Mouse (Mus musculus): ENCODE results near the gene Gm4756.
"Not testable (repeated sequence)": the region's sequence is repeated elsewhere in the genome, so short reads cannot be mapped to it uniquely, and the experiment has no call there.

Gene Gm4756

DNA sequence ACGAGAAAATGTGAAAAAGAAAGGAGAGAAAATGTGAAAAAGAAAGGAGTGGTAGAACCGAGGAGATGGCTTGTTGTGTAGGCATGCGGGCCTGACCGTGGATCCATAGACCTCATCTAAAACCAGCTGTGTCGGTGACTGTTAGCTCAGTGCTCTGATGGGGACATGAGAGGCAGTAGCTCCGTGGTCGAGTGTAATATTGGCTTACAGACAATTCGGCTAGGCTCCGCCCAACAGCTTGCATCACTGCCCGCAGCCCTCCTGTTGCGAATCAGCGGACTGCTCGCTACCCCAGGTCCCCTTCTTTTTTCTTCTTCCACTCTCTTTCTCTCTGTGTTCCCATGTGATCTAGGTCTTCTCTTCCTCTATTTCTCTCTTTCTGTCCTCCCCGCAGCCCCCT, 540 bp downstream of the Gm4756 start:
- no peak for DNase-seq

DNA sequence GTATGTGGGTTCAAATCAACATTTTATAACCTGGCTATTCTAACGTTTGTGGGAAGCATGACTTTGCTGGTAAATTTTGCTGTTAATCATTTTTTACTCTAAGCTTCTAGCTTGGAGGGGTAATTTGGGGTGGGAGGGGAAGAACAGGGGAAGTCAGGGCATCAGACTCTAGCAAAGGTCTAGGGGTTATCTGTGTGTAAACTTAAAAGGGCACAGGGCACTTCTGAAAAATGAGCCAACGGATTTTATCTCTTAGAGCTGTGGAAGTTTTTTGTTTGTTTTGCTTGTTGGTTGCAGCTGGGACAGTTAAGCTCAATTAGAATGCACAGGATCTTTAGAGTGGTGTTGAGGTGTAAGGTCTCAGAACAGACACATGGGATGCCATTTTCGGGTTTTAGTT, 11.4 kb downstream of the Gm4756 start:
- no peak for DNase-seq

- no peak for DNase-seq
Observed at GRCm38 (mm10) chr12:72628751-72629150, 20.7 kb downstream of the Gm4756 start.

GRCm38 (mm10) chr12:72622853-72623496, 26.5 kb downstream of the Gm4756 start:
- no peak for DNase-seq

DNA sequence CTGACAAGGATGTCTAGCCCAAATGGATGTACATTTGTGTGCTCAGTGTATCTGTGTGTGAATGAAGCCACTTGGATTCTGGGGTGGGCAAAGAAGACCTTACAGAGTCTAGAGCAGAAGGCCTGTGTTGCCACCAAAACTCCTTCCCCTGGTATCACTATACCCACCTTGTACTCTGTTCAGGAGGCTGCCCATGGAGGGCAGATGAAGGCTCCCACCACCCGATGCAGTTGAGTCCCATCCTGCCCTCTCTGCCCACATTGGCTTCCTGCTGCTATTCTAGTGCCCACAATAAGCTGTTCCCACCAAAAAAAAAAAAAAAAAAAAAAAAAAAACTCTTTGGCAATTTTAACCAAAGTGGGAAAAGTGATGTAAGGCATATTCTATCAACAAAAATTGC, 28.0 kb downstream of the Gm4756 start:
- no peak for DNase-seq

DNA sequence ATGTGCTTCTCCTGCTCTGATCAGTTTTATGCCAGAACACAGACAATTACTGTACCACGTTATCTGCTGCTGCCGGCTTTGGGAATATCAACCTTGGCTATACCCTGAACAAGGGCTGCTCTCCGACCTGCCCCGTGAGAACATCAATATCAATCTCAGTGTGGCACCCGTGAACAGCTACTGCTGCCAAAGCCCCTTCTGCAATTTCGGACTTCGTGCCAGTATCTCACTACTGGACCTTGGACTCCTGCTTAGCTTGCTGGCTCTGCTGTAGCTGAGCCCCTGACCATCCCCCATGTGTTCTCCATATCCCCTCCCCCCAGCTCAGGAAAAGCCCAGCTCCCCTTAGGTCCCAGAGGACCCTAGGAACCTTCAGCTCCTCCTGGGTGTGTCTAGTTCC, 28.6 kb downstream of the Gm4756 start:
- DNase-seq = no peak

DNA sequence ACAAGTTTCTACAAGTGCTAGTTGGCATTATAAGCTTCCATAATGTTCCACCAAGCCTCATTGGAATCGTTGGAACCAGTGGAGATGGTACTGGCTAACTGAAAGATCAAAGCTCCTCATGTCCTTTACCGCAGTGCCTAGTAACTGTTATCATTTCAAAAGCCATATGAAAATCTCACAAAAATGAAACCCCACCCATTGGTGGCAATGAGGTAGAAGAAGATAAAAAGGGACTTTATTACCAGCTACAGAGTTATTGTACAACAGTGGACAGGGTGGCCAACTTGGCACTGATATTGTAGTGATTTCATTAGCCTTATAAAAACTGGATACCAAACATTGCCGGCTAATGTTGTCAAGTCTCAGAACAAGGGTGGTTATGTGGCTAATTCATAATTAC, 37.4 kb downstream of the Gm4756 start:
- DNase-seq = no peak

DNA sequence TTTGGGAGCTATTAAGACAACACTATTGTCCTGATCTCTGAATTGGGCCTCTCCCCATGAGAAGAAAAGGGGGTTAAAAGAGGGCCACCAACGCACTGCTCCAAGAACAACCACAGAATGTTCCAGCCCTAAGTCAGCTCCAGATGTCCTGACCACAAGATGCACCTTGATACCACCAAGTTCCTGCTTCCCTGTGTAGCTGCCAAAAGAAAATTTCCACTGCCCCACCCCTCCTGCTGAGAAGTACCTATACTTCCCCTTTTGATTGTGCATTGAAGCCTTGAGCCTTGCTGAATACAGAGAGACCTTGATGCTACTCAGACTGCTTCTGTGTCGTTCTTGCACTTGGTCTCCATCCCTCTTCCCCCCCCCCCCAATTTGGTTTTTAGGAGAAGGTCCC, 50.7 kb downstream of the Gm4756 start:
- DNase-seq = not testable (repeated sequence)

- no peak for DNase-seq
Observed at GRCm38 (mm10) chr12:72594001-72594400, 55.5 kb downstream of the Gm4756 start.

DNA sequence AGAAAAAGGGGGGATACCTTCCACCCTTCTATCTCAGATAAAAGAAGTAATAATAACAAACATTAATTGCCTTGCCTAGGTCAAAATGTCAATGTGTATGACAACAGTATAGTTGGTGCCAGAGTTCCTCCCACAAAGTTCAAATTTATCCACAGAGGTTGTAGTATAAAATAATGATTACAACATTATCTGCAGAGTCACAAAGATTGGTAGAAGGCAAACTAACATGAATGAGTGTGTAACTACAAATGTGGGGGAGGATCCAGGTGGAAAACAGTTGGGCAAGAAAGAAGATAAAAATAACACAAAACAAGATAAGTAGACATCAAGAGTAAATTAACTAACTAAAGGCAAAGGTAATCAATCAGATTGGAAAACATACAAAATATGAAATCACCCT, 56.5 kb downstream of the Gm4756 start:
- DNase-seq = no peak

GRCm38 (mm10) chr12:72585339-72585738, 64.1 kb downstream of the Gm4756 start:
- no peak for DNase-seq

DNA sequence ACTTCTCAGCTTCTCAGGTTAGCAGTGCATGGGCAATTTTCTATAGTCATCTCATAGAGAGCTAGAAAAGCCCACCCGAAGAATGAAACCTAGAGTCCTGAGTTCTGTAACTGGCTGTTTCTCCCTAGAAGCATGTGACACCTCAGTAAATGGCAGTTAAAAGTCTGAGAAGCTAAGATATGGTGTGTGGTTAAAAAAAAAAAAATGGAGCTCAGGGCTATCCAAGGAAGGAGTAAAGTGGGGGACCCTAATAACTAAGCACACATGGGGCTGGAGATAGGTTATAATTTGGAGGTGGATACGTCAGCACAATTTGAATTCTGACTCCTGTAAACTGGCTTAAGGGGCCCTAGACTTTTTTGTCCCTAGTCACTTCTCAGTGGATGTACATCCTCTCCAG, 66.4 kb downstream of the Gm4756 start:
- DNase-seq = no peak

- no peak for DNase-seq
Observed at GRCm38 (mm10) chr12:72582021-72582420, 67.4 kb downstream of the Gm4756 start.

- no peak for DNase-seq
Observed at GRCm38 (mm10) chr12:72564281-72564795, 85.1 kb downstream of the Gm4756 start.

DNA sequence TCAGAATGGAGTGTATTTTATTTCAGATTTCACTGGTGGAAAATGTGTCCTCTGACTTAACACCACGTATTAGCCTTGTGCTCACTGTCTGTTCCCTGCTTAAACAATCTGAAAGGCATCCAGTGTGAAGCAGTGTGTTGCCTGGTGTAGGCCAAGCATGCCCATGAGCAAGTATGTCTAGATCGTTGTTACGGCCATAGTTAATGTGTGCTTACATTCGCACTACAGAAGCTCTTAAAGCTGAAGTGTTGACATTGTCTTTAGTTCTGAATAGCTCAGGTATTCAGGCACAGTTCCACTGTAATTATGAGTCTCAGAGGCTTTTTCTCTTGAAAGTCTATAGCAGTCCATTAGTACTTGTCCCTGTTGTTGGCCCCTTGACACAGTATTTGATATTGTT, 95.1 kb downstream of the Gm4756 start:
- DNase-seq = no peak

- DNase-seq = no peak
Observed at GRCm38 (mm10) chr12:72538571-72538970, 110.9 kb downstream of the Gm4756 start.

DNA sequence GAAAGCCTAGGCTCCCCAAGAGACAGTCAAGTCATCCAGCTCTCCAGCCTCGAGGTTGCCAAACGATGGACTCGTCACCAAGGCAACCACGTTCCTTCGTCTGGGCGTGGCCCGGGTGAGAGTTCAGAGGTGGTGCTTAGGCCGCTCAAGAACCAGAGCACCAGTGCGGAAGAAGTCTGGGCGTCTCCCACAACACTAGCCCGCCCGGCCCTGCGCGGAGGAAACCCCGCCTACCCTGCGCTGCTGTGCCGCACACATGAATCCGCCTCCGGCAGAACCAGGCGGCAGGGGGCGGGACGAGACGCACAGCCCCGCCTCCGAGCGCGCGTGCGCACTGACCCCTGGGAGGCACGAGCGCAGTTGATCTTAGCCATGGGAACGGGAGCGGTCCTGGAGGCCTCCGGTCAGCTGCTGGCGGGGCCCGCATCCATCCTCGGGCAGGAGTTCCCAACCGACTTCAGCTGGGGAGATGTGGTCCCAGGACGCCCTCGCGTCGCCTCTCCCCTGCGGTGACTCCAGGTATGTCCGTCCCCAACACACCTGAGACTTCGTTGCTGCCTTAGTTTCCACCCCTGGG, 113.4 kb downstream of the Gm4756 start, which contains the start of gene Pcnx4:
Gene Pcnx4, plus strand, starts transcription at position 363 of the 577 bp plus-strand sequence.
- DNase-seq = peak; percentile 97

DNA sequence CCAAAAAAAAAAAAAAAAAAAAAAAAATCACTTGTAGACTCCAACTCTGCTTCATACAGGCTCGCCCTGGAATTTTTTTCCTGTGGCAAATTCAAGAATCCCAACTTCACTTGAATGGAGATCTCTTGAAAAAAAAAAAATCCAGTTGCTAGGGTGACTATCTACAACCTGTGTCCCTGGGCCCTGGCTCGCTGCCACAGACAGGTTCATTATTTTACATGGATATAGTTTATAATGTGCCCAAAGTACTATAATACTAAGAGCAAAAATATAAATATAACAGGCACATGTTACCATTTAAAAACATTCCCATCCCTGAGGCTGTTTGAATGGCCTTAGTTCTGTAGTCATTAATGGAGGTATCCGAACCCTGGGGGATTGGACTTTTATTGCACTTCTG, 113.9 kb downstream of the Gm4756 start:
- DNase-seq = no peak

DNA sequence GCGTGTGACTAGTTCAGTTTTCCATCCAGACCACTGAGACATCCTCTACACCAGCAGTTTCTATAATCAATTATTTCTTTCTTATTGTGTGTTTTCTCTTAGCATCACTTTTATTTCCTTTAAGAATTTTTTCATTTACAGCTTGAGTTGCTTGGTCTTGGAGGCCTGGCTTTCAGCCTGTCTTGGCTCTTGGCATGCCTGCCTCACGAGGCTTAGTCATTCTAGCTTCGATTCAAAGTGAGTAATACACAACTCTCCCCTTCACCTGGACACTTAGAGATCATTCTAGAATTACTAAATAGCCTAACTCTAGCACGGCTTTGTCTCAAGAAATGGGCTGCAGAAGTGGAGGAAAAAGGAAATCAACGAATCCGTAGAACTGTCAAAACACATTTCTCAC, 115.5 kb downstream of the Gm4756 start:
- no peak for DNase-seq

DNA sequence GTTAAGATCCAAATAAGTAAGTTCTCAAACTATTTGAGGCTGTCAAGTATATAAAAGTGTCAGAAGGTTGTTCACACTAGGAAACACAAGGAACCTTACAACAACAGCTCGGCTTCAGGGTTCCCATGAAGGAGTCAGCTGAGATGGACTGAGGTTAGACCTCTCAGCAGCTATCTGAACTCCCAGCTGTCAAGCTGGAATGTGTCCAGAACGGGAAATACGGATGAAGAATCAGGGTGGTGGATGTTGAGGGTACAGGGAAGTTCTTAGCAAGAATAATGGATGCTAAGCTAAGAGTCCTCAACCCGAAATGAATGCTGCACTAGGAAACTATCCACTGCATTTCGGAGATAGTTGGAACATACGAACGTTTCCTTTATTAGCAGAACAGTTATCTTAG, 117.2 kb downstream of the Gm4756 start:
- no peak for DNase-seq

Data from kidney, adult 11 months (tissue).